Mouse (Mus musculus): ENCODE measurements at regions not wholly inside any gene's neighbourhood (a gene's known extent, or its start where the extent isn't known, plus 50 kb on each side); places are given as distances from the start of the nearest gene placed in this dataset.

GRCm38 (mm10) chr10:117579210-117579609 is 50.1 kb upstream of the Cpm start:
- Histone ChIP-seq H3K9me3 (ENCODE audit: low read length) (no peaks in the 10 kb centered on the region), H3K9ac (replicated peaks; ENCODE audit: low read length, poor library complexity, severe bottlenecking) (no peak overlapping the region), H3K4me3 (ENCODE audit: low read depth, low read length) (no peak overlapping the region), H3K27ac (ENCODE audit: low read depth, low read length) (no peak overlapping the region), H3K36me3 (ENCODE audit: insufficient read depth, low read length) (no peaks in the 10 kb centered on the region), H3K27me3 (ENCODE audit: insufficient read depth, low read length) (no peaks in the 10 kb centered on the region), H3K4me1 (ENCODE audit: insufficient read depth, low read length) (no peaks in the 10 kb centered on the region), H3K4me2 (ENCODE audit: low read depth, low read length, poor library complexity, severe bottlenecking) (no peak overlapping the region)
- 87% methylated on average over 3 of the region's 3 CpGs for WGBS
- no peak for ATAC-seq (ENCODE audit: low FRiP score)
- no peak for DNase-seq (ENCODE audit: low spot score)
- TF ChIP-seq CTCF (IDR thresholded peaks at IDR 0.05), result no peak

- 82% methylated on average over 4 of the region's 4 CpGs for WGBS
- H3K4me1 ChIP-seq (ENCODE audit: insufficient read depth, low read length), result no peaks in the 10 kb centered on the region
- DNase-seq (ENCODE audit: low spot score) (no peak), ATAC-seq (ENCODE audit: low FRiP score) (no peak)
- H3K9me3 ChIP-seq (ENCODE audit: low read length), result no peaks in the 10 kb centered on the region
- no peak overlapping the region for H3K9ac ChIP-seq (replicated peaks; ENCODE audit: low read length, poor library complexity, severe bottlenecking)
- H3K4me2 ChIP-seq (ENCODE audit: low read depth, low read length, poor library complexity, severe bottlenecking), result no peak overlapping the region
- no peaks in the 10 kb centered on the region for H3K36me3 ChIP-seq (ENCODE audit: insufficient read depth, low read length)
- TF ChIP-seq CTCF (IDR thresholded peaks at IDR 0.05), result no peak
- H3K4me3 ChIP-seq (ENCODE audit: low read depth, low read length), result no peak overlapping the region
- no peak overlapping the region for H3K27ac ChIP-seq (ENCODE audit: low read depth, low read length)
- no peaks in the 10 kb centered on the region for H3K27me3 ChIP-seq (ENCODE audit: insufficient read depth, low read length)
Measured at GRCm38 (mm10) chr10:117578696-117579146, 50.6 kb upstream of the Cpm start.

- 92% methylated on average over 4 of the region's 4 CpGs for WGBS
Measured at GRCm38 (mm10) chr10:117577970-117578695, 51.2 kb upstream of the Cpm start.

GRCm38 (mm10) chr10:117576881-117577730 is 52.2 kb upstream of the Cpm start:
- Histone ChIP-seq H3K27me3 (ENCODE audit: insufficient read depth, low read length) (peaks cover 6% of the 10 kb centered on the region), H3K9me3 (ENCODE audit: low read length) (no peaks in the 10 kb centered on the region), H3K9ac (replicated peaks; ENCODE audit: low read length, poor library complexity, severe bottlenecking) (no peak overlapping the region), H3K4me1 (ENCODE audit: insufficient read depth, low read length) (no peaks in the 10 kb centered on the region), H3K4me3 (ENCODE audit: low read depth, low read length) (no peak overlapping the region), H3K4me2 (ENCODE audit: low read depth, low read length, poor library complexity, severe bottlenecking) (no peak overlapping the region), H3K36me3 (ENCODE audit: insufficient read depth, low read length) (no peaks in the 10 kb centered on the region), H3K27ac (ENCODE audit: low read depth, low read length) (no peak overlapping the region)
- TF ChIP-seq CTCF (IDR thresholded peaks at IDR 0.05), result no peak
- no peak for DNase-seq (ENCODE audit: low spot score)
- 91% methylated on average over 8 of the region's 8 CpGs for WGBS
- no peak for ATAC-seq (ENCODE audit: low FRiP score)

More at GRCm38 (mm10) chr10:117577970-117578695, 51.2 kb upstream of the Cpm start:
- H3K36me3 ChIP-seq (ENCODE audit: insufficient read depth, low read length), result no peaks in the 10 kb centered on the region
- no peak for TF ChIP-seq CTCF (IDR thresholded peaks at IDR 0.05)
- H3K9me3 ChIP-seq (ENCODE audit: low read length), result no peaks in the 10 kb centered on the region
- H3K4me2 ChIP-seq (ENCODE audit: low read depth, low read length, poor library complexity, severe bottlenecking), result no peak overlapping the region
- no peaks in the 10 kb centered on the region for H3K4me1 ChIP-seq (ENCODE audit: insufficient read depth, low read length)
- DNase-seq (ENCODE audit: low spot score), result no peak
- H3K27ac ChIP-seq (ENCODE audit: low read depth, low read length), result no peak overlapping the region
- H3K27me3 ChIP-seq (ENCODE audit: insufficient read depth, low read length), result no peaks in the 10 kb centered on the region
- H3K9ac ChIP-seq (replicated peaks; ENCODE audit: low read length, poor library complexity, severe bottlenecking), result no peak overlapping the region
- ATAC-seq (ENCODE audit: low FRiP score), result no peak
- H3K4me3 ChIP-seq (ENCODE audit: low read depth, low read length), result no peak overlapping the region

- no peak for TF ChIP-seq CTCF (IDR thresholded peaks at IDR 0.05)
- Histone ChIP-seq H3K36me3 (ENCODE audit: insufficient read depth, low read length) (no peaks in the 10 kb centered on the region), H3K27ac (ENCODE audit: low read depth, low read length) (no peak overlapping the region), H3K9ac (replicated peaks; ENCODE audit: low read length, poor library complexity, severe bottlenecking) (no peak overlapping the region), H3K4me3 (ENCODE audit: low read depth, low read length) (no peak overlapping the region), H3K27me3 (ENCODE audit: insufficient read depth, low read length) (peaks cover 6% of the 10 kb centered on the region), H3K9me3 (ENCODE audit: low read length) (no peaks in the 10 kb centered on the region), H3K4me1 (ENCODE audit: insufficient read depth, low read length) (peaks cover 3% of the 10 kb centered on the region; the same call in 1 of the 2 replicates), H3K4me2 (ENCODE audit: low read depth, low read length, poor library complexity, severe bottlenecking) (no peak overlapping the region)
- ATAC-seq (ENCODE audit: low FRiP score), result no peak
- no peak for DNase-seq (ENCODE audit: low spot score)
- WGBS, result 90% methylated on average over 10 of the region's 10 CpGs
Measured at GRCm38 (mm10) chr10:117576154-117576859, 53.0 kb upstream of the Cpm start.

Data from midbrain, postnatal 0 days (tissue).